Mouse (Mus musculus): ENCODE measurements around the gene Stard7.

The Stard7 gene

DNA sequence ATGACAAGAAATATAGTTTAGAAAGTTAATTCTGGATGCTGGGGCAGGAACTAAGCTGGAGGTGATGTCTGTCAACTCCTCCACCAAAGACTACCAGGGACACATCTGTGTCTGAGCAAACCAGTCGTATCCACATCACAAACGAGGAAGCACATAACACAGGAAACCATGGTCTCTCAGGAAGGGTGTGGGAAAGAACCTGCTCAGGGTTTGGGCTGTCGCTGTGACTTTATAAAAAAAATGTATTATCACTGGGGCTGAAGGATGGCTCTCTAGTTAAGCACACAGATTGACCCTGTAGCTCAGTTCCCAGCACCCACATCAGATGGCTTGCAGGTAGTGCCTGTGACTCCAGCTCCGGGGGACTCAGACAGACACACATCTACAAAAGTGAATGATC is 49.1 kb downstream of the Stard7 start:
- no peak for DNase-seq (ENCODE audit: extremely low spot score, low read depth, low spot score)

DNA sequence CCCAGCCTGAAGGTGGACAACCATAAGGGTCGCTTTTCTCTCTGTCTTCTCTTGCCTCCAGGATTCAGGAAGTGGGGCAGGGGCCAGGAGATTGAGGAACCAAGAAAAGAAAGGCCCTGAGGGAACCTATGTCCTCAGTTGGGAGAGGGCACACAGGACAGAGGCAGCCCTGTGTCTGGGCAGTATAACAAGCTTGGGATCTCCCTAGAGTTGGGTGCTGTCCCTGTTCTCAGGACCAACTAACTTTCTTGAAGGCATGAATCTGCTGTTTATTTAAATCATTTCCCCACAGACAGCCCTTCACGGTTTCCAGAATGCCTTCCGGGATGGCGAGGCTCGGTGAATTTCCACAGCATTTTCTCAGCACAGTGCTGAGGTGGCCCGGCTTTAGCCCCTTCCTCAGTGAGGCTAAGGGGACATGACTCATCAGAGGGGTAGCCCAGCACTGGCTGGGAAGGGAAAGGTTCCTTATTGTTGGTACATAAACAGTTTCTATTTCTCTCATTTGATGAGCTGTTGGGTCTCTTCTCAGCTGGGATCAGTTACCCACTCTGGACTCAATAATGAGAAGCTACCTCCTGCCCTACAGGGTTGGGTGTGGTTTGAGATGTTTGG is 52.8 kb downstream of the Stard7 start:
- DNase-seq (ENCODE audit: extremely low spot score, low read depth, low spot score): no peak

DNA sequence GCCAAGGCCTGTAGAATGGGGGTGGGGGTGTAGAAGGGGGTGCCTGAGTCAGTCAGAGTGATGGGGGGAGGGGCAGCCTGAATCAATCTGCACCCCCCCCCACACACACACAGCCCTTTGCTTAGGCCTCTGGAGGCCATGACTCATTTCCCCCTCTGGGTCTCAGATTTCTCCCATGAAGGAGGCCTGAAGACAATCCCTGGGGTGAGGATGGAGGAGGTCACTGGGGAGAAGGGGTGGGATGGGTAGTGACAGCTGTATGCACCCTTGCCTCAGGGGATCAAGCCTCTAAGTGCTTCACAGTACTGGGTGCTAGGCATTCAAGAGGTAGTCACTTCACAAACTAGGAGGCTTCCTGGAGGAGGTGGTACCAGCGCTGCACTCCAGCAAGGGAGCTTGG is 53.6 kb downstream of the Stard7 start:
- DNase-seq (ENCODE audit: extremely low spot score, low read depth, low spot score): no peak

DNA sequence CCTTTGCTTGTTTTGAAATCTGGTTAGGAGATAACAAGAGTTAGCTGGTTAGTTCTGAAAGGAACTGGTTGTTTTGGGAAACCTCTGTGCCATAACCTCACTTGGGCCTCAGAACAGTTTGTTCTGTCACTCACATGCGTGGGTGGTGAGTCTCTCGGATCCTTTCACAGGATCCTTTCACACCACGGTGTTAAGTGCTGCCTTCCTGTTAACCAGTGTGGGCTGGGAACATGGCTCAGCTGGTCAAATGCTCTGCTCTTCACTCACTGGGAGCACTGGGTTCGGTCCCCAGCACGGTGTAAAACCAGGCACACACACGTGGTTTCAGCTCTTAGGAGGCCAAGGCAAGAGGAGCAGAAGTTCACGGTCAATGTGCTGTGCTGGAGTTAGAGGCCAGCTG is 54.4 kb downstream of the Stard7 start:
- DNase-seq (ENCODE audit: extremely low spot score, low read depth, low spot score): no peak

DNA sequence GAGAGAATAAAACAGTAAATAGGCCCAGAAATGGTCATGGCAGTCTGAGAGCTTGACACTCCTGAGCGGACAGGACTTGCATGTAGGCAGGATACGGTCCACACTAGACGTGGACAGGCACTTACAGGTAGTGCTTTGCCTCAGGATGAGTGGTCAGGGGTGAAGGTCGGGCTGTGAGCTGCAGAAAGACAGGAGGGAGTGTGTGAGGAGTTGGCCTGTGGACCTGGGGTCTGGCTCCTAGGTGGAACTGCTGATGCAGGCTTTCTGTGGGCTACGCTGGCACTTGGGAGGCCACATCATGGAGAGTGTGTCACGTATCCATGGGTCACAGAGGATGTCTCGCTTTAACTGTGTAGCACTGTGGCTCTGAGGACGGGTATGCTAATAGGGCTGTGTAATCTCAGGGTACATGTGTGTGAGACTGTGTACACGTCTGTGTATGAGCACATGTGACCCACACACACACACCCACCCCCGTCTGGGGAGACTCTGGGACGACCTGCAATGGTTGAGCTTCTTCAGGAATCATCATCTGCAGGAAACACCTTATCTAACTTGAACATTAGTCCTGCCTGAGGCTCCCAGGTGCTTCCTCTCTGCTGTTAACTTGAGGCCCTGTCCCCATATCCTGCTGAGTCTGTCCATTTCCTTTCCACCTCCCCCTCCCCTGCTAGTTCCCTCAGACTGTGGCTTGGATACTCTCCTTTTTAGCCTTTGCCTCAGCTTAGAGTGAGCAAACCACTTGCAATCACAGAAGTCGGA is 58.3 kb downstream of the Stard7 start:
- no peak for DNase-seq (ENCODE audit: extremely low spot score, low read depth, low spot score)

DNA sequence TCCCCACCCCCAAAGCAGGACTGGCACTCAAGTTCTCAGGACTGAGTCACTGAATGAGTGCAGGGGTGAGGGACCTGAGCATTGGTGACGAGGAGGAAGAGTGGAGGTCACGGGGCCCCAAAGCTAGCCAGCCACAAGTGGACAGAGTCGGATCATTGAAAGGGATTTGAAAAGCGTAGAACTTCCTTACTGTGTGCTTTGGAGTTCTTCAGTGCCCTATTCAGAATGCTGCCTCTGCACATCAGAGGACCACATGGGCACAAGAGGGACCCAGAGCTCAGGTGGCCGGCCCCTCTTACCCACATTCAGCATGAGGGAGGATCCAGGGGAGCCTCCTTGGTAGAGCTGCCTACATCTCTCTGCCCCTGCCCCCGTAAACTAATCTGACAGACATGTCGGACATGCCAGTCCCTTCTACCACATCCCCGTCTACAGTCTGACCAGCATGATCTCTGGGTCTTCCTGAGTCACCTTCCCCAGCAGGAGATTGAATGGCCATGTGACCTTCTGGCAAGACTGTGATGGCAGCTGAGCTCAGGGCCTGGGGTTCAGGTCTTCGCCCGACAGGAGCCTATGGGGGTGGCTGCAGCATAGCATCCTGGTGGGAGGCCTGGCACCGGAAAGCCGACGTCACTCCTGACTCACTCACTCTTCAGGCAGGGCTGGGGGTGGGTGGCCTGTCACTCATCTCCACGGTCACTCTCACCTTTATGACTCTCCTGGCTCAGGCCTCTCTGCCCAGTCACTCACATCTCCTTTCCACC is 63.0 kb downstream of the Stard7 start:
- no peak for DNase-seq (ENCODE audit: extremely low spot score, low read depth, low spot score)

DNA sequence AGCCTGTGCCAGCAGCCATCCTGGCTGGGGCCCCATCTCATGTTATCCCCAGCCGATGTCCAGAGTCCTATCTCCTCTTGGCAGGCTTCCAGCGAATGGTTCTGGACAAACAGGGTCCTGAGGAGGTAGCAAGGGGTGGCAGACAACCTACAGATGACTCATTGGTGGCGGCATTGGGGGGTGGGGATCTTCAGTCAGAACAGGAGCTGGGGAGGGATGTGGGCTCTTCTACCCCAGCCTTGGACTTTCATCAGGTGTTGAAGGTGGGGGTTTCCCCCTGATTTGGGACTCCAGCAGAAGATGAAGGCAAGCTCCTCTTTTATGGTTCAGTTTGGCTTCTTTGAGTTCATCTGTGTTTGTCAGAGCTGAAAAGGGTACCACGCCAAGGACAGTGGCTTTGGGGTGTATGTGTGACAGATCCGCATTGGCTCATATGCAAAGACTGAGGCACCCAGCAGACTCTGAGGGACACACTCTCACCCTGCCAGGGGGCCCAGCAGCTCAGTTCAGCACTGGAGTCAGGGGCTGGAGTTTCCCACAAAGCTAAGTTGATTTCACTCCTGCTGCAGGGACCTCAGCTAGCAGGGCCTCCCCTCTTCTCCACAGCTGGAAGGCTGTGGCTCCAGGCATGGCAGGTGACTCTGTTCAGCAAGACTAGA is 64.1 kb downstream of the Stard7 start:
- no peak for DNase-seq (ENCODE audit: extremely low spot score, low read depth, low spot score)

DNA sequence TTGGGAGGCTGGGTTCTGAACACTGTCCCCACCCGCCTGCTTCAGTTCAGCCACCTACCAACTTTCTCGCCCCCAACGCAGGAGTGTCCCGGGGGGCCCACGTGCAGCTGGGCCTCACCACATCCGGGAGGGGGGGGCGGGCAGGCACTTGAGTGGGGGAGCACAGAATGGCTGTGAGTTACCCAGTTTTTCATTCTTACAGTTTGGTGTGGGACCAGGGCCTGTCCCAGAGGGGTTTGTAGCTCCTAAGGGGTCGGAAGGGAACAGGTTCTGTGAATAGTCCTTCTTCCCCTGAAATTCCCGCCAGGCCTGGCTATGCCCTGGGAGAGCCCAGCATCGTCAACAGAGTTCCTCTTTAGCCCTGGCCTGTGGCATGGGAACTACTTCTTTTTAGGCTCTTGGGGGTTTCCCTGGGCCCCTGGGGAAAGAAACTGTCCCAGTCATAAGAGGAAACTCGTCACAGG is 65.1 kb downstream of the Stard7 start:
- no peak for DNase-seq (ENCODE audit: extremely low spot score, low read depth, low spot score)

DNA sequence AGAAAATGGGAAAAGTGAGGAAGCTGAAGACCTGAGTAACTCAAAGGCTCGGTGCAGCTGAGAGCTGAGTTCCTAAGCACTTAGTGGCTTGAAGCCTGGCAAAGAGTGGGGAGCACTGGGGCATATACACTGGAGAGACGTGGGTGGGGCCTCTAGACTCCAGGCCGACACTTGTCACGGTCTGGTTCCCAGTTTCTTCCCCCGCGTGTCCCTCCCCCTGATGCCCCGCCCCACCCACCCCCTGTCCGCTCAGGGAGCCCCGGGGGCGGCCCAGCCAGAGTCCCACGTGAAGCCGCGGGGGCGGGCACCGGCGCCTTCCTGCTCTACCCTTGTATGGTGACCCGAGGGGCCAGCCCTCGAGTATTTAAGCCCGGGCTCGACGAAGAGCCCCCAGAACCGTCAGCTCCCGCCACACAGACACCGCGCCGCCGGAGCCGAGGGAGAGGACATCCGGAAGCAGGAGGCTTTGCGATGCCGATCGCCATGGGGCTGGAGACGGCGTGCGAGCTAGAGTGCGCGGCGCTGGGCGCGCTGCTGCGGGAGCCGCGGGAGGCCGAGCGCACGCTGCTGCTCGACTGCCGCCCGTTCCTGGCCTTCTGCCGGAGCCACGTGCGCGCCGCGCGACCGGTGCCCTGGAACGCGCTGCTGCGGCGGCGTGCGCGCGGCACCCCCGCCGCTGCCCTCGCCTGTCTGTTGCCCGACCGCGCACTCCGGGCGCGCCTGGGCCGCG is 65.9 kb downstream of the Stard7 start, which contains the start of gene Dusp2:
Gene Dusp2, plus strand, starts transcription at position 393 of the 730 bp plus-strand sequence.
- DNase-seq (ENCODE audit: extremely low spot score, low read depth, low spot score): no peak

DNA sequence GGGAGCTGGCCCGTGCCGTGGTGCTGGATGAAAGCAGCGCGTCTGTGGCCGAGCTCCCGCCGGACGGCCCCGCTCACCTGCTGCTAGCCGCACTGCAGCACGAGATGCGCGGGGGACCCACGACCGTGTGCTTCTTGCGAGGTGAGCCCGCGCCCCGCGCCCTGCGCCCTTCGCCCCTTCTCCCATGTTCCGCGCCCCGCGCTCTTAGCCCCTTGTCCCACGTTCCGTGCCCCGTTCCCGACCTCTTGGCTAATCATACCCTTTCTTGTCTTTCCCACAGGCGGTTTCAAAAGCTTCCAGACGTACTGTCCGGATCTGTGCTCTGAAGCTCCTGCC is 66.4 kb downstream of the Stard7 start:
- no peak for DNase-seq (ENCODE audit: extremely low spot score, low read depth, low spot score)

DNA sequence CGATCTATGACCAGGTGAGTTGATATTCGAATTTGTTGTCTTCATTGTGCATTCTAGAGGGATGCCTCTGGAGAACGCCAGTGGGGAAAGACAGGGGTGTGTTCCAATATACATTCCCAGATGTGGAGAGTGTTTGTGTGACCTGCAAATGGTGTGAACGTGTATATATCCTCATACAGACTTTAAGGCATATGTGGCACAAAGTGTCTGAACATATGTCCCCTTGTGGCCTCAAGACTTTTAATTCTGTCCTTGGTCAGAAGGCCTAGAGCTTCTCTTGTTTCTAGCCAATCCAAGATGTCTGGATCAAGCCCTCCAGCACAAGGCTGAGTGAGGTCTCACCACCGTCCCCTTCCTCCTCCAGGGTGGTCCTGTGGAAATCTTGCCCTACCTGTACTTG is 66.9 kb downstream of the Stard7 start:
- no peak for DNase-seq (ENCODE audit: extremely low spot score, low read depth, low spot score)

DNA sequence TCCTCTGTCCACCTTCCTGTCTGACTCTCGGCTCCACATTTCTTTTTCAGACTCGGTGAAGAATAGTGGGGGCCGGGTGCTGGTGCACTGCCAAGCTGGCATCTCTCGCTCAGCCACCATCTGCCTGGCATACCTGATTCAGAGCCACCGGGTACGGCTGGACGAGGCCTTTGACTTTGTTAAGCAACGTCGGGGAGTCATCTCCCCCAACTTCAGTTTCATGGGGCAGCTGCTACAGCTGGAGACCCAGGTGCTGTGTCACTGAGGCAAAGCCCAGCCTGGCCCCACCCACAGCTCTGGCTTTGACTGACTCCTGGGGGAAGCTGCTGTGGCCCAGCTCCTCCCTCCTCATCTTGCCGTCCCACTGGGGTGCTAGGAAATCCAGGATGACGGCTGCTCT is 67.5 kb downstream of the Stard7 start:
- no peak for DNase-seq (ENCODE audit: extremely low spot score, low read depth, low spot score)

DNA sequence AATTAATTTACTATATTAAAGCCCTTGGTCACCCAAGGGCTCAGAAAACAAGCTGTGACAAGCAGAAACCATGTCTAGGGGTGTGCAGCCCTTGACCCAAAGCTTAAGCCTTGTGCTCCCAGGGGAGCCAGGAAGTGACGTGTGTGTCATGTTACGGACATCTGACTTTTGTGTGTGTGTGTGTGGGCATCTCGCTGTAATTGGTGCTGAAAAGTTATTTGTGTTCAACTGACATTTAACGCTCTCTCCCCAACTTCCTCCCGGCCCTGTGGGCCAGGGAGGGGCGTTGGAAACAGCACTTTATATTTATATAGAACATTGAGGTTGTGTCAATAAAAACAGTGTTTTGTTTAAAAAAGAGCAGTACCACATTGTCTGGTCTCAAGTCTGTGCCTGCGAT is 68.0 kb downstream of the Stard7 start:
- DNase-seq (ENCODE audit: extremely low spot score, low read depth, low spot score): no peak

DNA sequence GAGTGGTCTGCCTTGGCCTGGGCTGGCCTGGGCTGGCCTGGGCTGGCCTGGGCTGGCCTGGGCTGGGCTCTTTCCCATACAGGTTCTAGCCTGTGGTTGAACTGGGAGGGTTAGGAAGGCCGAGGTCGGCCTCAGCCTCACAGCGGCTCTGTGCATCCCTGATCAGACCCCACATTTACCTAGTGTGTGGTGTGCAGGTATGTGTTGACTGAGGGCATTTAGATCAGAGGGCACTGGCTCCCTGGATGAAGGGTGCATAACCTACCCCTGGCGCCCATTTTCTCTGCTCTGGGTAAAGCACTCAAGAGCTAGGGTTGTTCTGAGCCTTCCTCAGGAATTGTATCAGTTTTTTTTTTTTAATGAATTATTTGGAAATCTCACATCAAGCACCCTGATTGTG is 68.4 kb downstream of the Stard7 start, which contains the start of gene Astl:
Gene Astl, plus strand, starts transcription at position 224 of the 400 bp plus-strand sequence.
- no peak for DNase-seq (ENCODE audit: extremely low spot score, low read depth, low spot score)

DNA sequence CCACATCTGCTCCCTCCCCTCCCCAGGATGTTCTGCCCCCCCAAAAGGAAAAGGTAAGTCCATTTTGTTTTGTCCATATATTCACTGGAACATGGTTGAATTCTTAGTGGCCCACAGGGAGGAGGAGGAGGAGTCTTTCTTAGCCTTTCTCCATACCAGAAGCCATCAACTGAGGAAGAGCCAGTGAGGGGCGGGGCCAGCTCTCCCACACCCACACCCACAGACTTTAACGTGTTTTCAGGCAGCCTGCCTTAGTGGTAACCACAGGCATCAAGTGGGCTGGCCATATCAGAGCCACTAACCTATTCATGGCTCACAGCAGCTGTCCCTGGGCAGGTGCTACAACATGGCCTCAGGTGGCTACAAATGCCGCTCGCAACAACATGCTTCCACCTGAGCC is 68.8 kb downstream of the Stard7 start:
- DNase-seq (ENCODE audit: extremely low spot score, low read depth, low spot score): no peak

DNA sequence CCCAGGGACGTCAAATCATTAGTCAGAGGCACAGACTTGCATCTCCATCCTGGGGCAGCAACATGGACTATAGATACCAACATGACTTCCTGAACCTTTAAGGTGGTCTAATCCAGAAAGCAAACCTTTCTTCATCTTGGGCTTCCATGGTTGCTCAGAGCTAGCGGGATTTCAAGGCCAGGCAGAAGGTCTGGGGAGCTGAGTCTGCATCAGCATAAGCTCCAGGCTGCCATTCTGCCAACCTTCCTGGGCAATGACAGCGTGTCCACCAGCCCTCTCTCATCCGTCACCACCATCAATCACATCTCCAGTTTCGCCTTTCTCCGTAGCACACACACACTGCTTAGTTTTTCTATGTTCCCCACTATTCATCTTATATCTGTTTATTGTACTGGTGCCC is 69.2 kb downstream of the Stard7 start:
- DNase-seq (ENCODE audit: extremely low spot score, low read depth, low spot score): no peak

DNA sequence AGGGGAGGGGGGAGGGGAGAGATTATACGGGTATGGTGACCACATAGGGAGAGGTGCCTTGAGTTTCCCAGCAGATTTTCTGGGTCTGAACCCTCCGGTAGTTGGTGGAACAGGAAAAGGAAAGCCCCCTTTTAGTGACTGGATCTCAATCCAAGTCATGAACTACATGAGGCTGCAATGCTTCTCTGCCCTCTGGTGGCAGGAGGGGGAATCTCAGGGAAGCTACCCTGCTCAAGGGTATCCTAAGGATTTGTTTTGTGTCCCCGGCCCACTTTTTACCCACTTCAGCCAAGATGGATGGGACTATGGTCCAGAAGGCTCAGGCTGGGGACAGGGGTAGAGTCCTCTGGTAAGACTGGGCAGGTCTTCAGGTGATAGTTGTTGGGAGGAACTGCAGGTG is 71.1 kb downstream of the Stard7 start:
- peak; percentile 39 for DNase-seq (ENCODE audit: extremely low spot score, low read depth, low spot score)

DNA sequence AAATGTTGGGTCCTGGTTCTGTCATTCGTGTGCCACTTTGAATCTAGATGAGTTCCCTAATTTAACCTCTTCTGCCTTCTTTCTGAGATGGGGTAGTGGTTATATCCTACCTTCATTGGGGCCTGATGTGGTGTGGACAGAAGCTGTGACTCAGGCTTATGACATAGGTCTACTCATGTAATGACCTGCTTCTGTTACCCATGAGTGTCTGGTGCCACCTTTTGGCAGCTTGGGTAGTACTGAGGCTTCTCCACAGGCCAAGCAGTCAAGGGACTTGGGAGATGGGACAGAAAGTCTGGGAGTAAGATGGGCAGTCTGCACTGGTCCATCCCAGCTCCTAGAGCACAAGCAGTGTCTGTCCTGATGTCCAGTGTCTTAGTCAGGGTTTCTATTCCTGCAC is 76.3 kb downstream of the Stard7 start:
- no peak for DNase-seq (ENCODE audit: extremely low spot score, low read depth, low spot score)

DNA sequence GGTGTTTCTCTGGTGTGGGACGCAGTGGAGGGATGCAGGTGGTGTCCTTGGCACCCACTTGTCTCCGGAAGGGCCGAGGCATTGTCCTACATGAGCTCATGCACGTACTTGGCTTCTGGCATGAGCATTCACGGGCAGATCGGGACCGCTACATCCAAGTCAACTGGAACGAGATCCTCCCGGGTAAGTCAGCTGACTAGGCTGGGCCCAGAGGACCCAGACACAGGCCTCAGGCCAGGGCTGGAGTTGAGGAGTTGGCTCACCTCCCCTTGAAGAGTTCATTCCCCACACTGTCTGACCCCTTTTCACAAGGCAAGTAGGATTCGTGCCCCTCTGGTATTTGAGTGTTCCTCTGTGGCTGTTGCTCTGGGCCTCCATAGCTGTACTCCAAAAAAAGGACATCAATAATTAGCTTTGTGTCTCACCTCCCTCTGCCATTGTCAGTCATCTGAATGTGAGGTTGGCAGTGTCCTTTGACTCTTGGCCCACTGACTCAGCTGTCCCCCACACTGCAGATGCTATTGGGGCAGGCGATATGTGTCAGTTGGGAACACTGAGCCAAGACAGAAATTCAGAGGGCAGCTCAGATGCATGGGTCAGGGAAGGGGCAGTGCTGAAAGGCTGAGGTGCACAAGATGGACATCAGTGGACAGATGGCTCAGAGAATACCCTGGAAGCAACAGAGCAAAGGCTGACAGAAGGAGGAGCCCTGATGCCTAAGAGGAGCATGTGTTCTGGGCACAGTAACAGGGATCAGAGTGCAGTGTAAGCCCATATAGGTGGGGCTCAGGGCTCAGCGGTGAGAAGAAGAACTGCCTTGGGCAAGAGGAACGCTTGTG is 77.3 kb downstream of the Stard7 start:
- DNase-seq (ENCODE audit: extremely low spot score, low read depth, low spot score): no peak

Data from hindlimb bud, embryonic 11.5 days (tissue).